Mouse (Mus musculus): ENCODE measurements around the gene Tnrc18.

Tnrc18 gene

GRCm38 (mm10) chr5:142776080-142776479, 41.4 kb downstream of the Tnrc18 start:
- DNase-seq (ENCODE audit: low read depth) = no peak

GRCm38 (mm10) chr5:142774771-142775170, 42.7 kb downstream of the Tnrc18 start:
- no peak for DNase-seq (ENCODE audit: low read depth)

GRCm38 (mm10) chr5:142771964-142772363, 45.5 kb downstream of the Tnrc18 start:
- no peak for DNase-seq (ENCODE audit: low read depth)

- DNase-seq (ENCODE audit: low read depth) = no peak
These were observed 46.4 kb downstream of the Tnrc18 start for GRCm38 (mm10) chr5:142771034-142771433.

GRCm38 (mm10) chr5:142769641-142770040, 47.8 kb downstream of the Tnrc18 start:
- DNase-seq (ENCODE audit: low read depth) = no peak

- no peak for DNase-seq (ENCODE audit: low read depth)
These were observed 48.9 kb downstream of the Tnrc18 start for GRCm38 (mm10) chr5:142768352-142769267.

- DNase-seq (ENCODE audit: low read depth) = peak; percentile 53
These were observed 49.5 kb downstream of the Tnrc18 start for GRCm38 (mm10) chr5:142767937-142768336.

- no peak for DNase-seq (ENCODE audit: low read depth)
These were observed 50.8 kb downstream of the Tnrc18 start for GRCm38 (mm10) chr5:142766708-142767107.

- no peak for DNase-seq (ENCODE audit: low read depth)
These were observed 52.6 kb downstream of the Tnrc18 start for GRCm38 (mm10) chr5:142764889-142765288.

GRCm38 (mm10) chr5:142764306-142764705, 53.2 kb downstream of the Tnrc18 start:
- no peak for DNase-seq (ENCODE audit: low read depth)

- no peak for DNase-seq (ENCODE audit: low read depth)
These were observed 55.2 kb downstream of the Tnrc18 start for GRCm38 (mm10) chr5:142762082-142762807.

GRCm38 (mm10) chr5:142761326-142761983, 56.0 kb downstream of the Tnrc18 start:
- DNase-seq (ENCODE audit: low read depth) = no peak

GRCm38 (mm10) chr5:142759786-142760185, 57.7 kb downstream of the Tnrc18 start:
- no peak for DNase-seq (ENCODE audit: low read depth)

GRCm38 (mm10) chr5:142752241-142752640, 65.2 kb downstream of the Tnrc18 start:
- no peak for DNase-seq (ENCODE audit: low read depth)

- DNase-seq (ENCODE audit: low read depth) = no peak
These were observed 67.3 kb downstream of the Tnrc18 start for GRCm38 (mm10) chr5:142750173-142750572.

GRCm38 (mm10) chr5:142747026-142747629, 70.3 kb downstream of the Tnrc18 start:
- no peak for DNase-seq (ENCODE audit: low read depth)

GRCm38 (mm10) chr5:142739941-142740340, 77.5 kb downstream of the Tnrc18 start:
- no peak for DNase-seq (ENCODE audit: low read depth)

- no peak for DNase-seq (ENCODE audit: low read depth)
These were observed 85.5 kb downstream of the Tnrc18 start for GRCm38 (mm10) chr5:142731916-142732315.

- no peak for DNase-seq (ENCODE audit: low read depth)
These were observed 87.2 kb downstream of the Tnrc18 start for GRCm38 (mm10) chr5:142730295-142730694.

- no peak for DNase-seq (ENCODE audit: low read depth)
These were observed 89.2 kb downstream of the Tnrc18 start for GRCm38 (mm10) chr5:142728301-142728700.

GRCm38 (mm10) chr5:142726748-142727147, 90.7 kb downstream of the Tnrc18 start:
- no peak for DNase-seq (ENCODE audit: low read depth)

GRCm38 (mm10) chr5:142724265-142724664, 93.2 kb downstream of the Tnrc18 start:
- DNase-seq (ENCODE audit: low read depth) = no peak
